Mouse (Mus musculus): Measurements from ENCODE around the gene Slc1a5.

Slc1a5 gene

GRCm38 (mm10) chr7:16783224-16783688, 2.1 kb downstream of the Slc1a5 start:
- DNase-seq: peak; percentile 91

- DNase-seq: peak; percentile 45
These were observed 2.7 kb downstream of the Slc1a5 start for GRCm38 (mm10) chr7:16783758-16784415.

- DNase-seq: peak; percentile 63
These were observed 3.4 kb downstream of the Slc1a5 start for GRCm38 (mm10) chr7:16784498-16784976.

- DNase-seq: no peak
These were observed 4.5 kb downstream of the Slc1a5 start for GRCm38 (mm10) chr7:16785541-16786083.

- no peak for DNase-seq
These were observed 11.2 kb downstream of the Slc1a5 start for GRCm38 (mm10) chr7:16792316-16792715.

- no peak for DNase-seq
These were observed 12.0 kb downstream of the Slc1a5 start for GRCm38 (mm10) chr7:16793010-16793725.

GRCm38 (mm10) chr7:16794886-16795285, 13.7 kb downstream of the Slc1a5 start:
- DNase-seq: no peak

GRCm38 (mm10) chr7:16804409-16805028, 23.4 kb downstream of the Slc1a5 start:
- no peak for DNase-seq

- peak; percentile 53 for DNase-seq
These were observed 26.8 kb downstream of the Slc1a5 start for GRCm38 (mm10) chr7:16807936-16808335.

GRCm38 (mm10) chr7:16808647-16809046, 27.5 kb downstream of the Slc1a5 start:
- no peak for DNase-seq

- DNase-seq: peak; percentile 75
These were observed 28.6 kb downstream of the Slc1a5 start for GRCm38 (mm10) chr7:16809739-16810138.

GRCm38 (mm10) chr7:16810399-16810919, 29.3 kb downstream of the Slc1a5 start:
- no peak for DNase-seq

GRCm38 (mm10) chr7:16810920-16811648, 29.9 kb downstream of the Slc1a5 start:
- peak; percentile 29 for DNase-seq

- DNase-seq: no peak
These were observed 30.5 kb downstream of the Slc1a5 start for GRCm38 (mm10) chr7:16811649-16812070.

- DNase-seq: no peak
These were observed 31.4 kb downstream of the Slc1a5 start for GRCm38 (mm10) chr7:16812505-16812904.

GRCm38 (mm10) chr7:16815351-16815941, 34.3 kb downstream of the Slc1a5 start, which contains the start of gene Strn4:
TSS of gene Strn4 (plus strand) at chr7:16815889.
- DNase-seq: no peak

GRCm38 (mm10) chr7:16816078-16816474, 34.9 kb downstream of the Slc1a5 start:
- peak; percentile 86 for DNase-seq

- DNase-seq: peak; percentile 78
These were observed 35.5 kb downstream of the Slc1a5 start, which contains the start of gene Fkrp for GRCm38 (mm10) chr7:16816475-16817122. TSS of gene Fkrp (minus strand) at chr7:16816732.

- no peak for DNase-seq
These were observed 36.6 kb downstream of the Slc1a5 start for GRCm38 (mm10) chr7:16817693-16818092.

- peak; percentile 74 for DNase-seq
These were observed 38.7 kb downstream of the Slc1a5 start for GRCm38 (mm10) chr7:16819794-16820193.

- DNase-seq: no peak
These were observed 39.2 kb downstream of the Slc1a5 start for GRCm38 (mm10) chr7:16820271-16820763.

All from liver (tissue).